ENCODE assay signal across 8 mouse cellular contexts in genomic region chr2:28641435-28641941, GRCm38 (mm10). TPM values are rescaled to one million over a fixed set of nuclear protein-coding genes. Genes with fewer than 3 reads are reported as not detected.
DNase-seq lines count a peak whose midpoint lies in the region; ATAC-seq and TF ChIP-seq lines count a peak whose summit lies in the region.

No protein-coding gene starts in this region.

- under 1% methylated on average over 43 of the region's 43 CpGs for WGBS in embryonic facial prominence, embryonic 15.5 days
- WGBS in kidney, postnatal 0 days, result under 1% methylated on average over 34 of the region's 43 CpGs
- 1% methylated on average over 38 of the region's 43 CpGs for whole genome bisulfite sequencing in midbrain, embryonic 13.5 days

- H3K4me1 ChIP-seq in MEL (ENCODE audit: control insufficient read depth in 1 of 2, insufficient read depth in 2 of 2, low read length in 2 of 2), result peaks cover 6 to 14% of the 10 kb centered on the region in 2 experiments
- peaks cover 35% of the 10 kb centered on the region for H3K4me1 ChIP-seq in embryonic facial prominence, embryonic 15.5 days
- peaks cover 12% of the 10 kb centered on the region; the same call in 1 of the 2 replicates for H3K4me1 ChIP-seq in kidney, postnatal 0 days (replicated peaks; ENCODE audit: insufficient read depth, low read length)
- peaks cover 29% of the 10 kb centered on the region for H3K4me1 ChIP-seq in midbrain, embryonic 13.5 days (replicated peaks)

- TF ChIP-seq CTCF in MEL (IDR thresholded peaks at IDR 0.05 in 2 of 3, conservative IDR thresholded peaks at IDR 0.05 in 1 of 3; ENCODE audit: control insufficient read depth in 1 of 3, insufficient read depth in 1 of 3, low read depth in 2 of 3, low read length in 3 of 3, poor library complexity in 1 of 3, severe bottlenecking in 1 of 3), result no peak
- no peak for TF ChIP-seq CTCF in kidney, postnatal 0 days (IDR thresholded peaks at IDR 0.05; ENCODE audit: low read depth)

- TF ChIP-seq RAD21 in MEL (IDR thresholded peaks at IDR 0.05; ENCODE audit: low read depth, low read length), result no peak

- peaks cover 27% of the 10 kb centered on the region for H3K79me2 ChIP-seq in MEL (ENCODE audit: control insufficient read depth, insufficient read depth, low read length, poor library complexity)

- no peaks in the 10 kb centered on the region for H3K9me3 ChIP-seq in MEL (replicated peaks; ENCODE audit: insufficient read depth, low read length)
- H3K9me3 ChIP-seq in embryonic facial prominence, embryonic 15.5 days (replicated peaks), result no peaks in the 10 kb centered on the region
- H3K9me3 ChIP-seq in kidney, postnatal 0 days (replicated peaks; ENCODE audit: low read length), result no peaks in the 10 kb centered on the region
- H3K9me3 ChIP-seq in midbrain, embryonic 13.5 days, result no peaks in the 10 kb centered on the region

- no peaks in the 10 kb centered on the region for H3K27me3 ChIP-seq in MEL (ENCODE audit: control insufficient read depth in 1 of 2, insufficient read depth in 2 of 2, low read length in 2 of 2)
- H3K27me3 ChIP-seq in embryonic facial prominence, embryonic 15.5 days, result no peaks in the 10 kb centered on the region
- H3K27me3 ChIP-seq in kidney, postnatal 0 days (ENCODE audit: insufficient read depth, low read length), result no peaks in the 10 kb centered on the region
- no peaks in the 10 kb centered on the region for H3K27me3 ChIP-seq in midbrain, embryonic 13.5 days

- no peak for TF ChIP-seq POLR2A in MEL (IDR thresholded peaks at IDR 0.05; ENCODE audit: control insufficient read depth in 1 of 2, insufficient read depth in 1 of 2, low read depth in 1 of 2, low read length in 2 of 2, poor library complexity in 1 of 2)

- peak; percentile 68 for ATAC-seq in embryonic facial prominence, embryonic 15.5 days (ENCODE audit: insufficient number of reproducible peaks, low FRiP score, low TSS enrichment, low read depth)
- peak; percentile 53 for ATAC-seq in kidney, postnatal 0 days (replicated peaks; ENCODE audit: low FRiP score, low read depth)
- peak; percentile 81 for ATAC-seq in midbrain, embryonic 13.5 days

- peak overlapping the region; percentile 73 to 85 for H3K4me3 ChIP-seq in MEL (ENCODE audit: control insufficient read depth in 1 of 2, insufficient read depth in 1 of 2, low read depth in 2 of 2, low read length in 2 of 2)
- H3K4me3 ChIP-seq in embryonic facial prominence, embryonic 15.5 days (replicated peaks), result peak overlapping the region; percentile 98
- peak overlapping the region; percentile 76 for H3K4me3 ChIP-seq in kidney, postnatal 0 days (replicated peaks; ENCODE audit: low read depth, low read length)
- peak overlapping the region; percentile 99 for H3K4me3 ChIP-seq in midbrain, embryonic 13.5 days (replicated peaks)

- H3K9ac ChIP-seq in MEL (ENCODE audit: control insufficient read depth, low read depth, low read length, poor library complexity, severe bottlenecking), result peak overlapping the region; percentile 89
- peak overlapping the region; percentile 69 for H3K9ac ChIP-seq in embryonic facial prominence, embryonic 15.5 days
- peak overlapping the region; percentile 81 for H3K9ac ChIP-seq in kidney, postnatal 0 days (ENCODE audit: low read depth, low read length)
- peak overlapping the region; percentile 96 for H3K9ac ChIP-seq in midbrain, embryonic 13.5 days (replicated peaks)

- peak overlapping the region; percentile 87 for H3K27ac ChIP-seq in MEL (ENCODE audit: control insufficient read depth, low read depth, low read length)
- peak overlapping the region; percentile 90 for H3K27ac ChIP-seq in embryonic facial prominence, embryonic 15.5 days (replicated peaks)
- H3K27ac ChIP-seq in kidney, postnatal 0 days, result peak overlapping the region; percentile 90
- H3K27ac ChIP-seq in midbrain, embryonic 13.5 days, result peak overlapping the region; percentile 93

- peak overlapping the region; percentile 71 for H3K4me2 ChIP-seq in embryonic facial prominence, embryonic 15.5 days (replicated peaks)
- peak overlapping the region; percentile 82 for H3K4me2 ChIP-seq in kidney, postnatal 0 days (ENCODE audit: low read length)
- peak overlapping the region; percentile 80 for H3K4me2 ChIP-seq in midbrain, embryonic 13.5 days (replicated peaks)

- peaks cover 0 to 19% of the 10 kb centered on the region in 2 experiments; a peak in 2 of 4 replicates for H3K36me3 ChIP-seq in MEL (ENCODE audit: control insufficient read depth in 1 of 2, insufficient read depth in 2 of 2, low read length in 2 of 2)
- no peaks in the 10 kb centered on the region for H3K36me3 ChIP-seq in embryonic facial prominence, embryonic 15.5 days
- H3K36me3 ChIP-seq in kidney, postnatal 0 days (ENCODE audit: insufficient read depth, low read length), result no peaks in the 10 kb centered on the region
- no peaks in the 10 kb centered on the region for H3K36me3 ChIP-seq in midbrain, embryonic 13.5 days

- no peak for TF ChIP-seq EP300 in MEL (IDR thresholded peaks at IDR 0.05; ENCODE audit: low read depth in 1 of 2, low read length in 2 of 2)

- DNase-seq in kidney, adult 18-20 months, result peak; percentile 53
- DNase-seq in kidney, adult 9 months, result no peak
- DNase-seq in MEL (ENCODE audit: low read depth, low spot score), result peak; percentile 58
- peak; percentile 29 for DNase-seq in kidney, postnatal 0 days (ENCODE audit: low spot score)
- no peak for DNase-seq in T-cell, adult 2 months (ENCODE audit: low spot score)
- no peak for DNase-seq in layer of hippocampus, postnatal 14 days (ENCODE audit: low spot score in 2 of 2)

TF ChIP-seq in MEL, 35 proteins besides CTCF, POLR2A, EP300 and RAD21:
- TF ChIP-seq HCFC1 (IDR thresholded peaks at IDR 0.05; ENCODE audit: low read depth, low read length) (no peak), CHD1 (IDR thresholded peaks at IDR 0.05; ENCODE audit: low read depth, low read length) (0 out of 2 replicates have a peak, but pooled peaks have one; percentile 34), POLR2AphosphoS5 (IDR thresholded peaks at IDR 0.05; ENCODE audit: borderline replicate concordance, low read depth, low read length) (no peak), UBTF (IDR thresholded peaks at IDR 0.05; ENCODE audit: borderline replicate concordance, insufficient read depth, low read depth, low read length) (peak; percentile 87; the same call in 1 of the 2 replicates), CHD2 (IDR thresholded peaks at IDR 0.05; ENCODE audit: low read length) (no peak), E2F4 (IDR thresholded peaks at IDR 0.05; ENCODE audit: borderline replicate concordance, low read depth, low read length) (no peak), JUND (IDR thresholded peaks at IDR 0.05; ENCODE audit: low read depth, low read length) (no peak), NRF1 (IDR thresholded peaks at IDR 0.05; ENCODE audit: insufficient read depth, low read depth, low read length, poor library complexity, severe bottlenecking) (no peak), GABPA (IDR thresholded peaks at IDR 0.05; ENCODE audit: low read depth, low read length) (no peak)

RNA-seq across cellular contexts. Expression of gene Tsc1, which starts 0.5 kb away (rescaled TPM):
- total RNA-seq in MEL (2012; rRNA removed), result 7.5 and 8.0 TPM in 2 replicates
- polyA plus RNA-seq in MEL (2012; ENCODE audit: insufficient read depth in 1 of 2, insufficient read length in 2 of 2, low read depth in 1 of 2, low replicate concordance in 2 of 2, missing spikeins in 1 of 2), result 10 to 100 TPM in 1 of 2 experiments, not detected in 1; 16.4 TPM
- 17.2 and 18.0 TPM in 2 replicates for polyA plus RNA-seq in embryonic facial prominence, embryonic 15.5 days (2015; fragmentation: Nextera tagmentation; extraction: Ambion mirVana)
- 9.5 and 10.6 TPM in 2 replicates for polyA plus RNA-seq in kidney, postnatal 0 days (2015; fragmentation: Nextera tagmentation; extraction: Ambion mirVana)
- polyA plus RNA-seq in midbrain, embryonic 13.5 days (2015; fragmentation: Nextera tagmentation; extraction: Ambion mirVana), result 37.1 and 38.4 TPM in 2 replicates
- 10 to 100 TPM; 39.7 to 43.6 TPM for total RNA-seq in layer of hippocampus, postnatal 14 days (2021)

RNA-seq across cellular contexts. Expression of gene Gfi1b, which starts 19.7 kb away (rescaled TPM):
- total RNA-seq in MEL (2012; rRNA removed), result 75.1 and 82.9 TPM in 2 replicates
- 100 to 1,000 TPM; 194 to 277 TPM for polyA plus RNA-seq in MEL (2012; ENCODE audit: insufficient read depth in 1 of 2, insufficient read length in 2 of 2, low read depth in 1 of 2, low replicate concordance in 2 of 2, missing spikeins in 1 of 2)
- polyA plus RNA-seq in embryonic facial prominence, embryonic 15.5 days (2015; fragmentation: Nextera tagmentation; extraction: Ambion mirVana), result not detected in 2 replicates
- 0.09 TPM in 1 of 2 replicates, not detected in the other for polyA plus RNA-seq in kidney, postnatal 0 days (2015; fragmentation: Nextera tagmentation; extraction: Ambion mirVana)
- polyA plus RNA-seq in midbrain, embryonic 13.5 days (2015; fragmentation: Nextera tagmentation; extraction: Ambion mirVana), result 0.43 and 0.67 TPM in 2 replicates
- total RNA-seq in layer of hippocampus, postnatal 14 days (2021), result not detected

RNA-seq across cellular contexts. Expression of gene Gtf3c5, which starts 57.9 kb away (rescaled TPM):
- total RNA-seq in MEL (2012; rRNA removed), result 20.3 and 22.5 TPM in 2 replicates
- 10 to 100 TPM in 1 of 2 experiments, not detected in 1; 50.2 TPM for polyA plus RNA-seq in MEL (2012; ENCODE audit: insufficient read depth in 1 of 2, insufficient read length in 2 of 2, low read depth in 1 of 2, low replicate concordance in 2 of 2, missing spikeins in 1 of 2)
- polyA plus RNA-seq in embryonic facial prominence, embryonic 15.5 days (2015; fragmentation: Nextera tagmentation; extraction: Ambion mirVana), result 45.9 and 47.7 TPM in 2 replicates
- polyA plus RNA-seq in kidney, postnatal 0 days (2015; fragmentation: Nextera tagmentation; extraction: Ambion mirVana), result 19.6 and 22.4 TPM in 2 replicates
- polyA plus RNA-seq in midbrain, embryonic 13.5 days (2015; fragmentation: Nextera tagmentation; extraction: Ambion mirVana), result 51.0 and 51.6 TPM in 2 replicates
- 10 to 100 TPM; 17.0 to 18.1 TPM for total RNA-seq in layer of hippocampus, postnatal 14 days (2021)

RNA-seq across cellular contexts. Expression of gene Spaca9, which starts 58.0 kb away (rescaled TPM):
- 0.36 and 0.92 TPM in 2 replicates for total RNA-seq in MEL (2012; rRNA removed)
- polyA plus RNA-seq in MEL (2012; ENCODE audit: insufficient read depth in 1 of 2, insufficient read length in 2 of 2, low read depth in 1 of 2, low replicate concordance in 2 of 2, missing spikeins in 1 of 2), result 1 to 10 TPM in 1 of 2 experiments, not detected in 1; 5.4 TPM
- polyA plus RNA-seq in embryonic facial prominence, embryonic 15.5 days (2015; fragmentation: Nextera tagmentation; extraction: Ambion mirVana), result 7.4 and 10.3 TPM in 2 replicates
- polyA plus RNA-seq in kidney, postnatal 0 days (2015; fragmentation: Nextera tagmentation; extraction: Ambion mirVana), result 2.0 and 2.5 TPM in 2 replicates
- 1.1 and 1.6 TPM in 2 replicates for polyA plus RNA-seq in midbrain, embryonic 13.5 days (2015; fragmentation: Nextera tagmentation; extraction: Ambion mirVana)
- 1 to 10 TPM in 1 of 2 experiments, not detected in 1; 2.0 TPM for total RNA-seq in layer of hippocampus, postnatal 14 days (2021)

RNA-seq across cellular contexts. Expression of gene Ak8, which starts 58.5 kb away (rescaled TPM):
- 0.49 and 1.5 TPM in 2 replicates for total RNA-seq in MEL (2012; rRNA removed)
- polyA plus RNA-seq in MEL (2012; ENCODE audit: insufficient read depth in 1 of 2, insufficient read length in 2 of 2, low read depth in 1 of 2, low replicate concordance in 2 of 2, missing spikeins in 1 of 2), result 1 to 10 TPM in 1 of 2 experiments, not detected in 1; 2.6 TPM
- polyA plus RNA-seq in embryonic facial prominence, embryonic 15.5 days (2015; fragmentation: Nextera tagmentation; extraction: Ambion mirVana), result 2.9 and 6.5 TPM in 2 replicates
- polyA plus RNA-seq in kidney, postnatal 0 days (2015; fragmentation: Nextera tagmentation; extraction: Ambion mirVana), result 1.2 and 1.3 TPM in 2 replicates
- polyA plus RNA-seq in midbrain, embryonic 13.5 days (2015; fragmentation: Nextera tagmentation; extraction: Ambion mirVana), result 2.2 and 2.6 TPM in 2 replicates
- 1 to 10 TPM in 1 of 2 experiments, under 1 TPM in 1; 0.67 to 1.5 TPM for total RNA-seq in layer of hippocampus, postnatal 14 days (2021)

Comparison
In these comparisons a context has a peak if more than half of its experiments do, and no peak if none do; other contexts are left out.
1. DNase-seq: peak in kidney, adult 18-20 months (single experiment), MEL (single experiment) and kidney, postnatal 0 days (single experiment); none in kidney, adult 9 months (single experiment), T-cell, adult 2 months (single experiment) and layer of hippocampus, postnatal 14 days (0 of 2).
2. RNA of gene Gfi1b, which starts 19.7 kb away (polyA plus RNA-seq): 194 to 277 TPM in MEL; 0.43 to 0.67 TPM in midbrain, embryonic 13.5 days, 0.09 TPM in kidney, postnatal 0 days and not detected in embryonic facial prominence, embryonic 15.5 days; every median in the first group is over 100 times any median in the second.
3. Peak in every context shown above with its lines, with median percentiles within 50 percentile points of each other: H3K27ac ChIP-seq, H3K4me3 ChIP-seq, H3K9ac ChIP-seq, ATAC-seq and H3K4me2 ChIP-seq.